Mouse (Mus musculus) adrenal gland, adult 18-20 months (tissue): ENCODE data around the gene Epha4. TPM values are rescaled to one million over a fixed set of nuclear protein-coding genes. Genes with fewer than 3 reads are reported as not detected.

Experiments used
- DNase-seq, 2 experiments: peaks; one replicate each; pipeline ENCODE4 v3.0.0; 2021 to 2022; ENCODE audit warnings: low spot score in 2 of 2
- total RNA-seq, 2 experiments: library from RNA; stranded (reverse); gene quantifications; 1 replicate in 1 of 2; 2 replicates in 1 of 2; pipeline ENCODE4 v1.2.3; 2021

The Epha4 gene
- total RNA-seq, 2 experiments from 2014 or later: 2.5 to 2.8 TPM

GRCm38 (mm10) chr1:77487856-77488462 lies 26.9 kb downstream of the Epha4 start:
- no peak for DNase-seq

GRCm38 (mm10) chr1:77484766-77485596 lies 29.9 kb downstream of the Epha4 start:
- DNase-seq: no peak

DNA sequence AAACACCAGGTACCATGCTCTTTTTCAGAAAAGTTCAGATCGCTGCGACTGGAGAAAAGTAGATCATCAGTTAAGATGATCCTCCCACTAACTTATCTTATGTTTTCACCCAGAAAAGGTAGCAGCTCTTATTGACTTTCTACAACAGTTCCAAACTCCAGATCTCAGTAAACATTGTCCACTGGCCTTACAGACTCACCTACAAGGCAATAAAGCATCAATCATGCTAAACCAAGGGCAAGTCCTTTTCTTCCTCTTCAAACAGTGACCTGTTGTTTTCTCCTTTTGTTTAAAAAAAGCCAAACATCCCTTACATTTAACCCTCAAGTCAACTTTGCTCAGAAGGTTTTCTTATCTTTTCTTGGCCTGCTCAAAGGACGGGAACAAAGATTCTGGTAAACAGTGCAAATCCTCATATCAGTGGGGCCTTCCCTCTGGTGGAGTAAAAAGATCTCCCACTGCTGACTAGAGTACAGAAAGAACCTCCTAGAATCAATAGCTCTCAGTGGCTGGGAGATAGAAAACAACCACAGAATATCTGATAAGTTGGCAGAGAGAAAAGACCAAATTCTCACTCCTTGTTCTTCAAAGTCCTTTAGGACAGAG lies 39.0 kb downstream of the Epha4 start:
- no peak for DNase-seq

DNA sequence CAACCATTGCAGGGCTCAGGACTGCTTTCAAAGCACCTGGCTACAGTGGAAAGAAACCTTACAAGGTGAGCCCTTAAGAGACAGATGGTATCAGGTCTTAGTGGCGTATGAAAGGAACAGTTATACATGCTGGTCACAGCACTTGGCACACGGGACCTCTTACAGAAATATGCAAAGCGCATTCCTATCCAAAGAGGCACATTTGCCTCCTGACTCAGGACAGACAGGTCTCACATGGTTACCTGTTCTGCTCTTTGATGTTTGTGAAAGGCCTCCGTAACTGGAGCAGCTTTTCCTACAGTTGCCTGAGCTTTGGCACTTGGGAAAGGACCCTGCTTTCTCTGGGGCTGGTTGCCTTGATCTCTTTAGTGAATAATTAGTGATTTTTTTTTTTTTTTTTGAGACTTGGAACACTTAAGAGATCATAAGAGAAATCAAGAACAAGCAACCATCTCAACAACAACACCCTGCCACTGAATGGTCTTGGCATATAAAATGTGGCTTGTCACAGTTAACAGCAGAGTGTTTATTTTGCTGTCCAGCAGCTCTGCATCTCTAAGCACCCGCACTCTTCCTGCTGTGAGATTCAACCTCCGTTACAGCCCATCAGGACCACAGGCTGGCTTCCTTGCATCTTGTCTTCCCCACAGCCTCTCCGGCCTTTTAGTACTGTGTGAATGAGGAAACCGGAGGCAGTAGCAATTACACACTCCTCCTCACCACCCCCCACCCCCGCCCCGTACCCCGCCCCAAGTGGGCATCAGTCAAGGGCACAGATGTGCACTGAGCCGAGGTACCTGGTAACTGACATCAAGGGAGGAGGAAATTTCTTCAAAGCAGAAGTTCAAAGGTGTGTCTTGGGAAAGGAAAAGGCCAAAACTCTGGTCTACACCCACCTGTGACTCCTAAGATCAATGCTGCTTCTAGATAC lies 41.2 kb downstream of the Epha4 start:
- DNase-seq: no peak

DNA sequence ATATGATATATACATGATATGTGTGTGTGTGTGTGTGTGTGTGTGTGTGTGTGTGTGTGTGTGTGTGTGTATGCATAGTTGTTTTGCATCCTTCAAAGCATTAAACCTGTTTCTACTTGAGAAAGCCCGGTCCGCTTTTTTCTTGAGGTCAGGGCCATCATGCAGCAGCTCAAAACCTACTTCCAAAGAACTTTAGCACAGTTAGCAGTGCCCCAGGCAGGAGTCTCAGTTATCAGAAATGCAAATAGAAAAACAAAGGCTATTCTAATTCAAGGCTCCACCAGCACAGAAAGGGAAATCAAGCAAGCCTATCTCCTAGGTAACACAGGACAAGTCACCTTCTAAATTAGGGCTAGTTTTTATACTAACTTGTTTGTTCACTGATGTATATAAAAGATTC lies 42.3 kb downstream of the Epha4 start:
- no peak for DNase-seq

GRCm38 (mm10) chr1:77471447-77471846 lies 43.4 kb downstream of the Epha4 start:
- no peak for DNase-seq

GRCm38 (mm10) chr1:77471037-77471436 lies 43.9 kb downstream of the Epha4 start:
- no peak for DNase-seq

- no peak for DNase-seq
Measured at GRCm38 (mm10) chr1:77468717-77469314, 46.1 kb downstream of the Epha4 start.

GRCm38 (mm10) chr1:77465524-77465923 lies 49.4 kb downstream of the Epha4 start:
- no peak for DNase-seq

GRCm38 (mm10) chr1:77464108-77464507 lies 50.8 kb downstream of the Epha4 start:
- DNase-seq: no peak

- no peak for DNase-seq
Measured at GRCm38 (mm10) chr1:77461877-77462615, 52.8 kb downstream of the Epha4 start.

DNA sequence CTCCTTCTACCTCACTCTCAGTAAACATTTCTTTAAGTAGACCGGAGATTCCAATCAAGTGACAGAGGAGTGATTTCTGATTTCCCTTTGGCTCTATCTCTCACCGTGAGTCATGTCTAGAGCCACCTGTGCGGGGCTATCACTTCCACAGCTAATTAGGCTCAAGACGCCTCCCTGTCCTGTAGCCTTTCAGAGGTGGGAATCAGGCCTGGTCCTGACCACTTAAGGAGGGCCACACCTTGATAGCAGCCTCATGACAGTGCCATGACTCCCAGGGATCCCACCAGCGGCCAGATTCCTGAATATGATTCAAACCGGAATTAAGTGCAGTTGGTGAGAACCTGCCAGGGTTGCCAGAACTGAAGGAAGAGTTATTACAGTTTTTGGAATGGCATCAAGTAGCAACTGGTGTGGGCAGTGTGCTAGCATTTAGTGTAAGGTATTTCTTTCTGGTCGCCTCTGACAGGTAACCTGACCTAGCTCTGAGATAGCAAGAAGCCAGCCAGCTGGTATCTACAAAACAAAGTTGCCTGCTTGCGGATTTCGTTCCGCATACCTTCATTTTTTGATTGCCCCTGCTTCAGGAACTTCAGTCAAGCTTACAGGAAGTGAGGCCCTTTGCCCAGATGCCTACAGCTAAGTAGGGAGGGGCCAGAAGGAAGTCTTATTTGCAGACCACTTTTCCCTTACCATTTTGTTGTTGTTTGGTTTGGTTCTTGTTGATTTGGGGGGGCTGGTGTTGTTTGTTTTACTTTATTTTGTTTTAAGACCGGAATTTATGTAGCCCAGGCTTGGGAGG lies 53.9 kb downstream of the Epha4 start:
- no peak for DNase-seq

DNA sequence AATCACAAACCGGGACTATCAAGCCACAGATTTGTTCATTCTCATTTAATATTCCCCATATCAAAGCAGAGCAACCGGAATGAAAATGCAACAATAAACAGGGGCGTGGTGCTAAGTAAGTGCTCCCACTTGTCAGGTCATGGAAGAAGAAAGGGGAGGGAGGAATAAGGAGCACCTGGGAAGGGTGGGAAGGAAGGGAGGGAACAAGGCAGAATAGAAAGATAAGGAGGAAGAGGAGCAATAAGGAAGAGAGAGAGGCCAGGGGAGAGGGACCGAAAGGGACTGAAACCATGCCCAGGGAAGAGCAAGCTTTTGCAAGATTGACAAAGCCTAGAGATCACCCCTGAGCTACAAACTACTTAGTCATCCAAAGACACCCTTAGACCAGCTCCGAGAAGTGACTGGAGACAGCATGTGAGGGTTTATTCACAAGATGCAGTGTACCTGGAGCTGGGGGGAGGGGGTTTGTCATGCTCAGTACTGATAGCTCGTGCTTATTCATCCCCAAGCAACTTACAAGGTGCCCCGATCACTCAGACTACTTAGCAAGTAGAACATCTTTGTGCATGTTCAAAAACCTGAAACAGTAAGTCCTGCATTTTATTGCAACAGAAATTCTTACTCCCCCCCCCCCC lies 56.0 kb downstream of the Epha4 start:
- no peak for DNase-seq

DNA sequence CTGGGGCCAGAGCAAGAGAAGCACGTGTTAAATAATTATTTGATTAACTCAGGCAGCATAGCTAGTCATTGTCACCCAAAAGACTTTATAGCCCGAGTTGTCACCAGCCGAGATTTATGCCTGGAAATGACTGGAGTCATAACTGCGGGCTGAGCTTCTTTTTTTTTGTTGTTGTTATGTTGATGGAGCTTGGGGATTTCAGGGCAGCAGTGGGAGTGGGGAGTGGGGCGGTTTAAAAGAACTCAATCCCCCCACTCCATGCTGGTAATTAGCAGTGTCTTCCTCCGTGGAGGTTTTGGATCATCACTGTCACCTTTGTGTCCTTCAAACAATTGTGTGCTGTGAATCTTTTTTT lies 57.5 kb downstream of the Epha4 start:
- no peak for DNase-seq

- no peak for DNase-seq
Measured at GRCm38 (mm10) chr1:77456695-77457445, 58.0 kb downstream of the Epha4 start.

DNA sequence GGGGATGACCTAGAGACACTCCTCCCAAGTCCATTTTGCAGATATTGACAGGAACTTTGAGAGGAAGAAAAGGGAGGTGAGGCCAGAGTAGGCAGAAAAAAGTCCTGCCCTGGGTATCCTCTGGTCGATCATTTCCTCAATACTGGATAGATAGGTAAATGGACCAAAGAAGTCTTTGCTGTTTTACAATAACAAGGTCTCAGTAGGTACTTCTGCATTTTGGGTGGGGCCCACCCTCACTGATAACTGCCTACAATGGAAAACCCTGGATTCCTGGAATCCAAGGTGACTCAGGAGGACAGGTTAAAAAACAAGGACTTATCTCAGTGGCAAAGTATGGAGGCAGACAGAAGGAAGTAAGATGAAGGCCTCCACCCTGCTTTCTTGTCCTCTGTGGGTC lies 61.1 kb downstream of the Epha4 start:
- DNase-seq: no peak

DNA sequence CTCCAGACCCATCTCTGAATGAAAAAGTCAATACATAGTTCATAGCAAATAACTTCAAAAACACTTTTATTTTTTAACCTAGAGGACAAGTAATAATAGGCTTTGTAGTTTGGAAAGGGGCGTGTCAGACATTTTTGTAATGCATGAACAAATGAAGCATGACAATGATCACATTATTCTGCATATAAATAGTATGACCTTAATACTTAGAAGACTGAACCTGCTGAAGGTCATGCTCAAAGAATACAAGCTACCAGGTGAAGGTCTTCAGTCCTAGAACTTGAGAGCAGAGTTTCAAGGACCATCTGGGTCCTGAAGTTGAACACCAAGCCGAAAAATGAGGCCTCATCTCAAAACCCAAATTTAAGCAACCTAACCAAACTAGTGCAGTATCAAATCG lies 62.2 kb downstream of the Epha4 start:
- no peak for DNase-seq

DNA sequence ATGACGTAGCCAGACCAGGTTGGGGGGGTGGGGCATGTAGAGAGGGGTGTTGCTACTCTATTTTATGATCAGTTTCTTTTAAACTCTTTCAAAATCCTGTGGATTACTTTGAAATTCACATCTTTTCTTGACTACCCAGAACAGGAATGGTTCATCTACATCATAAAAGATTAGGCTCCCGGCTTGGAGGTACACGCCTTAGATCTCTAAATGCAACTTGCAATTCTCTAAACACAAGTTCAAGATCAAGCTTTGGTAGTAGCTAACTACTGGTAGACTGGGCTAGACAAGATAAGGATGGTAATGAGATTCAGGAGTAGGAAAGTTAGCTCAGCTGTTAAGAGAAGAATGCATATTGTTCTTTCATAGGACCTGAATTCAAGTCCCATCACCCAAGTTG lies 63.3 kb downstream of the Epha4 start:
- no peak for DNase-seq
